Mouse (Mus musculus) MEL (cell line): ENCODE measurements around the gene Tpd52l2.

Experiments used
- CTCF ChIP-seq, 3 experiments: IDR thresholded peaks in 2 of 3; conservative IDR thresholded peaks in 1 of 3; 2 replicates each; pipeline ENCODE4 v1.5.1; 2011 to 2012; ENCODE audit warnings: low read length in 3 of 3, low read depth in 2 of 3, mild to moderate bottlenecking in 2 of 3, improper control_type of control experiment in 1 of 3, inconsistent platforms in 1 of 3, mixed read lengths in 1 of 3, moderate library complexity in 1 of 3; ENCODE audit not compliant: control insufficient read depth in 1 of 3, insufficient read depth in 1 of 3, poor library complexity in 1 of 3, severe bottlenecking in 1 of 3
- POLR2A ChIP-seq, 2 experiments: IDR thresholded peaks; 2 replicates each; pipeline ENCODE4 v1.6.1; 2011 to 2012; ENCODE audit warnings: low read length in 2 of 2, mild to moderate bottlenecking in 2 of 2, control low read depth in 1 of 2, improper control_type of control experiment in 1 of 2, low read depth in 1 of 2, moderate library complexity in 1 of 2; ENCODE audit not compliant: control insufficient read depth in 1 of 2, insufficient read depth in 1 of 2, poor library complexity in 1 of 2
- USF1 ChIP-seq: IDR thresholded peaks from 2 replicates; pipeline ENCODE4 v1.6.1; 2014; ENCODE audit warnings: low read depth, mild to moderate bottlenecking, inconsistent platforms, low read length, improper control_type of control experiment, moderate library complexity

DNA sequence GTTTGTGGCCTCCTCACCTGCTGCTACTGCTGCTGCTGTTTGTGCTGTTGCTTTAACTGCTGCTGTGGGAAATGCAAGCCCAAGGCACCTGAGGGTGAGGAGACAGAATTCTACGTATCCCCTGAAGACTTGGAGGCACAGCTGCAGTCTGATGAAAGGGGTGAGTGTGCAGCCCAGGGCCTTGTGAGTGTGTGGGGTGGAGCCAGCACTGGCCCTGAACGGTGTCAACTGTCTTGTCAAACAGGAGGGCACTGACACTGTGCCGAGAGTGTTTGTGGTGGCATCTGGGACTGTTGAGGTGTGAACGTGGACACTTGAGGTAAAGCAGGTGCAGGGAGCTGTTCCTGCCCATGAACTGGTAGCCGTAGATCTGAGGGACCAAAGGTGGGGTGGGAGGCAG lies 51.7 kb downstream of the Tpd52l2 start:
- TF ChIP-seq POLR2A (IDR thresholded peaks at IDR 0.05; ENCODE audit: control insufficient read depth in 1 of 2, insufficient read depth in 1 of 2, low read depth in 1 of 2, low read length in 2 of 2, poor library complexity in 1 of 2) (no peak), USF1 (no peak), CTCF (IDR thresholded peaks at IDR 0.05 in 2 of 3, conservative IDR thresholded peaks at IDR 0.05 in 1 of 3; ENCODE audit: control insufficient read depth in 1 of 3, insufficient read depth in 1 of 3, low read depth in 2 of 3, low read length in 3 of 3, poor library complexity in 1 of 3, severe bottlenecking in 1 of 3) (no peak)
